Mouse (Mus musculus) heart, postnatal 0 days (tissue): ENCODE measurements around the gene Clstn3.

Experiments used
- CTCF ChIP-seq: IDR thresholded peaks from 2 replicates; pipeline ENCODE4 v1.5.1; 2016; ENCODE audit warnings: antibody characterized with exemption, control low read depth, low read depth
- EP300 ChIP-seq: IDR thresholded peaks from 2 replicates; pipeline ENCODE4 v1.6.1; 2016; ENCODE audit warnings: antibody characterized with exemption, low read depth

DNA sequence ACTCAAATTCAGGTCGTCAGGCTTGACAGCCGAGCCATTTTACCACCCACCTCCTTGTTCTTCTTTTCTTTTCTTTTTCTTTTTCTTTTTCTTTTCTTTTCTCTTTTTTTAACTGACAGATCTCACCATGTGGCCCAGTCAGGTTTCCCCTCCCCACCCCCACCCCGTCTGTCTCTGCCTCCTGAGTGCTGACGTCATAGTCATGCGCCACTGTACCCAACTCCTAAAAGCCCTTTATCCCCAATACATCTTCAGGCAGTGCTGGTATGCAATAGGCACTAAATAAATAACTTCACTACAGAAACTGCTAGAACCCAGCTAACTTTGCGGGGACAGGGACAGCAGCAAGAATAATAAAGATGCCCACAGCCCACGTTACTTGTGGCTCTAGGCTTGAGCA, 28.3 kb downstream of the Clstn3 start:
- no peak for TF ChIP-seq CTCF
- no peak for TF ChIP-seq EP300
